ENCODE assay signal across 28 mouse cellular contexts in the genomic region with DNA sequence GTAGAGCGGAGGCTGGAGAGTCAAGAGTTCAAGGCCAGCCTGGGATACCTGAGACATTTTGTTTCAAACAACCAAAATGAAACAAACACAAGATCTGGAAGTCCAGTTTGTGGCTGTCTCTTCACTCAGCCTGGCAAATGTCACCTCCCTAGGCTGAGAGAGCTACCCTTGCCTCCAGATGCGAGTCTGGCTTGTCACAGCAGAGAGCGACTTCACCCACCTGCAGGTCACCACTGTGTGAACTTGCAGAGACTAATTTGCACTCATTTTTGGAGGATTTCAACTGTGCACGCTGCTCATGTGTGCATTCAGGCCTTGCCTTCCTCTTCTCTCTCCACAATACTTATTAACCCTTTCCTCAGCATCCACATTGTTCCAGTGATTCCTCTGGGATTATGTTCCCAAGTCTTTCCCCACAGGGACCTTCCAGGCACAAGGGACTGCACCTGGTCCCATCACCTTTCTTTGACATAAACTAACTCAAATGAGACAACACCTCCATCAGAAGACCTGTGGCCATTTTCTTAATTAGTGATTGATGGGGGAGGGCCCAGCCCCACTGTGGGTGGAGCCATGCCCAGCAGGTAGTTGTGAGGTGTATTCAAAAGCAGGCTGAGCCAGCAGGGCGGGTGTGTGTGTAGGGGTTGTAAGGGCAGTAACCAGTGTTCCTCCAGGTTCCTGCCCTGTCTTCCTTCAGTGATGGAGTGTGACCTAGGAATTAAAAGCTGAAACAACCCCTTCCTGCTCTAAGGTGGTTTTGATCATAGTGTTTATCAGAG. TPM values are rescaled to one million over a fixed set of nuclear protein-coding genes. Genes with fewer than 3 reads are reported as not detected.
A peak's percentile ranks its signal among the peaks of the same experiment; 100 is the strongest.
DNase-seq lines count a peak whose midpoint lies in the region; ATAC-seq lines count a peak whose summit lies in the region.
"Had no signal": no experiment of that assay in that cellular context is flagged by ENCODE, and none has a peak within 500 bp of the region (broad histone marks: within the 10 kb centered on the region; RNA-seq: fewer than 3 reads in every experiment).

No protein-coding gene starts in this region.

- peaks cover 65% of the 10 kb centered on the region for H3K36me3 ChIP-seq in embryonic facial prominence, embryonic 12.5 days
- peaks cover 57% of the 10 kb centered on the region for H3K36me3 ChIP-seq in embryonic facial prominence, embryonic 10.5 days (replicated peaks)

- H3K9me3 ChIP-seq in embryonic facial prominence, embryonic 12.5 days: no peaks in the 10 kb centered on the region
- no peaks in the 10 kb centered on the region for H3K9me3 ChIP-seq in embryonic facial prominence, embryonic 10.5 days
- H3K9me3 ChIP-seq: embryonic facial prominence, embryonic 15.5 days; forebrain, embryonic 12.5 days; forebrain, embryonic 15.5 days; heart, embryonic 12.5 days; heart, embryonic 15.5 days; hindbrain, embryonic 12.5 days had no signal

- 0 out of 2 replicates have a peak, but pooled peaks cover 3% of the 10 kb centered on the region for H3K4me1 ChIP-seq in embryonic facial prominence, embryonic 12.5 days
- peaks cover 7% of the 10 kb centered on the region for H3K4me1 ChIP-seq in embryonic facial prominence, embryonic 10.5 days
- H3K4me1 ChIP-seq: embryonic facial prominence, embryonic 15.5 days; forebrain, embryonic 12.5 days; forebrain, embryonic 15.5 days; heart, embryonic 12.5 days; heart, embryonic 15.5 days; hindbrain, embryonic 12.5 days had no signal

- 0 out of 2 replicates have a peak overlapping the region, but pooled peaks have one; percentile 2 for H3K9ac ChIP-seq in embryonic facial prominence, embryonic 12.5 days
- H3K9ac ChIP-seq: embryonic facial prominence, embryonic 15.5 days; forebrain, embryonic 12.5 days; forebrain, embryonic 15.5 days; heart, embryonic 12.5 days; heart, embryonic 15.5 days; hindbrain, embryonic 12.5 days had no signal

- no peaks in the 10 kb centered on the region for H3K27me3 ChIP-seq in embryonic facial prominence, embryonic 12.5 days
- H3K27me3 ChIP-seq in embryonic facial prominence, embryonic 10.5 days (replicated peaks; ENCODE audit: low read depth, poor library complexity, severe bottlenecking): no peaks in the 10 kb centered on the region
- H3K27me3 ChIP-seq: CH12.LX; embryonic facial prominence, embryonic 15.5 days; forebrain, embryonic 12.5 days; forebrain, embryonic 15.5 days; heart, embryonic 12.5 days; heart, embryonic 15.5 days; hindbrain, embryonic 12.5 days had no signal

- DNase-seq in embryonic facial prominence, embryonic 10.5 days (ENCODE audit: low spot score): no peak
- DNase-seq in A20 (ENCODE audit: low read depth, low spot score): peak; percentile 62
- DNase-seq in thymus, postnatal 0 days (ENCODE audit: low spot score): peak; percentile 68
- DNase-seq in thymus, postnatal 25 days: peak; percentile 56
- DNase-seq in spleen, adult 12 weeks (ENCODE audit: low spot score): no peak
- no peak for DNase-seq in left cerebral cortex, adult 8-10 months (ENCODE audit: low spot score in 2 of 2)
- DNase-seq: adrenal gland, adult 8-10 months; adrenal gland, postnatal 25 days; B cell, adult 2 months; cerebellum, adult 11-12 months; cerebellum, adult 8-10 months; cerebellum, postnatal 10 days; cerebellum, postnatal 36 days; embryo, embryonic 11 days; gastrocnemius, postnatal 10 days; gastrocnemius, postnatal 36 days had no signal

- no peak overlapping the region for H3K4me2 ChIP-seq in embryonic facial prominence, embryonic 12.5 days (replicated peaks)
- H3K4me2 ChIP-seq: embryonic facial prominence, embryonic 15.5 days; forebrain, embryonic 12.5 days; forebrain, embryonic 15.5 days; heart, embryonic 12.5 days; heart, embryonic 15.5 days; hindbrain, embryonic 12.5 days had no signal

- H3K27ac ChIP-seq in embryonic facial prominence, embryonic 12.5 days: no peak overlapping the region
- no peak overlapping the region for H3K27ac ChIP-seq in embryonic facial prominence, embryonic 10.5 days (replicated peaks)
- H3K27ac ChIP-seq: embryonic facial prominence, embryonic 15.5 days; forebrain, embryonic 12.5 days; forebrain, embryonic 15.5 days; heart, embryonic 15.5 days; hindbrain, embryonic 12.5 days had no signal

- ATAC-seq in embryonic facial prominence, embryonic 12.5 days (ENCODE audit: insufficient number of reproducible peaks, insufficient read depth, low FRiP score, low TSS enrichment): no peak
- ATAC-seq in inflammation-experienced regulatory T-cells, adult 6 months: no peak
- ATAC-seq: activated CD4-positive, CD25-positive, alpha-beta regulatory T cell, adult 4 months; forebrain, embryonic 15.5 days; hindbrain, embryonic 16.5 days; intestine, embryonic 16.5 days had no signal

- H3K4me3 ChIP-seq in embryonic facial prominence, embryonic 12.5 days: no peak overlapping the region
- no peak overlapping the region for H3K4me3 ChIP-seq in embryonic facial prominence, embryonic 10.5 days
- H3K4me3 ChIP-seq: embryonic facial prominence, embryonic 15.5 days; forebrain, embryonic 12.5 days; forebrain, embryonic 15.5 days; heart, embryonic 12.5 days; heart, embryonic 15.5 days; hindbrain, embryonic 12.5 days had no signal

- WGBS in embryonic facial prominence, embryonic 12.5 days: 87% methylated on average over 5 of the region's 5 CpGs
- WGBS in embryonic facial prominence, embryonic 10.5 days: 85% methylated on average over 5 of the region's 5 CpGs

RNA-seq across cellular contexts. Expression of gene Gtf2i, which starts 57.1 kb away (rescaled TPM):
- polyA plus RNA-seq in embryonic facial prominence, embryonic 12.5 days (2016; fragmentation: Nextera tagmentation; extraction: Ambion mirVana): 227 and 232 TPM in 2 replicates
- polyA plus RNA-seq in embryonic facial prominence, embryonic 10.5 days (2016; fragmentation: Nextera tagmentation; extraction: Ambion mirVana): 200 and 207 TPM in 2 replicates
- 124 and 130 TPM in 2 replicates for polyA plus RNA-seq in thymus, postnatal 0 days (2015; fragmentation: Nextera tagmentation; extraction: Ambion mirVana)
- 100 to 1,000 TPM; 193 to 217 (median 197) TPM for total RNA-seq in left cerebral cortex, adult 8-10 months (2022)
- 10 to 100 TPM; 91.5 to 97.5 (median 94.5) TPM for polyA plus RNA-seq in inflammation-experienced regulatory T-cells, adult 6 months (2017; shearing (Covaris generic))

Comparison
In these comparisons a context has a peak if more than half of its experiments do, and no peak if none do; other contexts are left out.
1. DNase-seq: peak in A20 (single experiment), thymus, postnatal 0 days (single experiment) and thymus, postnatal 25 days (single experiment); none in embryonic facial prominence, embryonic 10.5 days (single experiment), spleen, adult 12 weeks (single experiment) and left cerebral cortex, adult 8-10 months (0 of 2).